Mouse (Mus musculus) MEL-GATA-1-ER (cell line): Measurements from ENCODE around the gene Icam5.
"Not testable (repeated sequence)": the region's sequence is repeated elsewhere in the genome, so short reads cannot be mapped to it uniquely, and the experiment has no call there.

Source experiments
- DNase-seq: peaks from one replicate; pipeline ENCODE4 v3.0.0-alpha.2; 2012; ENCODE audit warnings: low read depth; ENCODE audit errors: extremely low read depth

The Icam5 gene

GRCm38 (mm10) chr9:21034481-21035085, 2.7 kb downstream of the Icam5 start:
- no peak for DNase-seq

GRCm38 (mm10) chr9:21035586-21035985, 3.7 kb downstream of the Icam5 start:
- DNase-seq: no peak

DNA sequence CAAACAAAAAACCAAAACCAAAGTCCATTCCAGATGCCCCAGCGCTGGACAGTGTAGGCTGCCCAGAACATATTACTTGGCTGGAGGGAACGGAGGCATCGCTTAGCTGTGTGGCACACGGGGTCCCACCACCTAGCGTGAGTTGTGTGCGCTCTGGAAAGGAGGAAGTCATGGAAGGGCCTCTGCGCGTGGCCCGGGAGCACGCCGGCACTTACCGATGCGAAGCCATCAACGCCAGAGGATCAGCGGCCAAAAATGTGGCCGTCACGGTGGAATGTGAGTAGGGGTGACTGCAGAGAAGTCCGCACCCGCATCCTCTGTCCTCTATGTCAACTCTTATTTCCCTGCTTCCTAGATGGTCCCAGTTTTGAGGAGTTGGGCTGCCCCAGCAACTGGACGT, 4.3 kb downstream of the Icam5 start:
- no peak for DNase-seq

- no peak for DNase-seq
Observed at GRCm38 (mm10) chr9:21036666-21037065, 4.8 kb downstream of the Icam5 start.

GRCm38 (mm10) chr9:21037481-21037891, 5.6 kb downstream of the Icam5 start:
- no peak for DNase-seq

DNA sequence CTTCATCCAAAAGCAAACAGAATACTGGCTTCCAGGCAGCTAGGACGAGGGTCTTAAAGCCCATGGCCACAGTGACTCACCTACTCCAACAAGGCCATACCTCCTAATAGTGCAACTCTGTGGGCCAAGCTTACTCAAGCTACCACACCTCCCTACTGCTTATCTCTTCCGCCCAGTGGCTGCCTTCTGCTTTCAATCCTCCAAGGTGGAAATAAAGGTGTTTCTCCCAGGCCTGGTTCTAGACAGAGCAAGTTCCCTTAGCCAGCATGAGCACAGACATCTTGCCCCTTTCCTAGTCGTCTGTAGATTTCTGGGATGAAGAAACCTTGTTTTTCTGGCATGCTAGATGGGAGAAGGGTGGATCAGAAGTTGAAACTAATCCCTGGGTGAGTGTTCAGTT, 7.9 kb downstream of the Icam5 start:
- DNase-seq: peak; percentile 90

- peak; percentile 77 for DNase-seq
Observed at GRCm38 (mm10) chr9:21041308-21041707, 9.4 kb downstream of the Icam5 start.

DNA sequence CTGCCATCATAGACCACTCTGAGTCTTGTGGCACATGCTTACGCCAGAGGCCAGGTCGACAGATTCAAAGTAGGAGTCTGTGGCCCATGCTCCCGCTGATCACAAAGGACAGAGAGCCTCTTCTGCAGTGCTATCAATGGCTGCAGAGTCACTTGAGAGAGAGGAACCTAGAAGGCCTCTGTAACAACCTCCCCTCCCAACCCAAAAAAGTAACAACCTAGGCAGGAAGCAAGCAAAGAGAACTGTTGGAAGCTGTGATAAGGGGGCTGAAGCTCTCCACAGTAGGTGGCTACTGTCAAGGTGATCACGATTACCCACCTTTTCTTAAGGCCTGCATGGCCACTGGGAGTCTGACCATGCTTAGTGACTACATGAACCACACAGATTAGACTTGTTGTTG, 11.7 kb downstream of the Icam5 start:
- peak; percentile 53 for DNase-seq

GRCm38 (mm10) chr9:21044785-21045184, 12.9 kb downstream of the Icam5 start:
- not testable (repeated sequence) for DNase-seq

DNA sequence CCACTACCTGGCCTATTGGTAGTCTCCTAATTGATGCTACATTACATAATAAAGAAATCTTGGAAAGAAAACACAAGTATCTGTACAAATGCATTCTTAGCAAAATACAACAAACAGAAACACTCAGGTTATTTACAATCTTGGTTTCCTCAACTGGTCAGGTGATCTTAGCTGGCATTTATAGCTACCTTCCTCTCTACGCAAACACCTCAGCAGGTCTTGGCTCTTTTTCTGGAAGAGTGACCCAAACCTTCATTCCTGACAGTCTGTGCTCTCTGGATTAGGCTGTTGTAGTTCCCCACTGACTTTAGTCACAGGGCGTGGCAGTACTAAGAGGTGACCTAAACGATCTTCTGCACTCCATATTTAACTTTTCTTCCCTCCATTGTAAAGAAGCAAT, 13.4 kb downstream of the Icam5 start:
- DNase-seq: no peak

- peak; percentile 82 for DNase-seq
Observed at GRCm38 (mm10) chr9:21051578-21051977, 19.7 kb downstream of the Icam5 start.

DNA sequence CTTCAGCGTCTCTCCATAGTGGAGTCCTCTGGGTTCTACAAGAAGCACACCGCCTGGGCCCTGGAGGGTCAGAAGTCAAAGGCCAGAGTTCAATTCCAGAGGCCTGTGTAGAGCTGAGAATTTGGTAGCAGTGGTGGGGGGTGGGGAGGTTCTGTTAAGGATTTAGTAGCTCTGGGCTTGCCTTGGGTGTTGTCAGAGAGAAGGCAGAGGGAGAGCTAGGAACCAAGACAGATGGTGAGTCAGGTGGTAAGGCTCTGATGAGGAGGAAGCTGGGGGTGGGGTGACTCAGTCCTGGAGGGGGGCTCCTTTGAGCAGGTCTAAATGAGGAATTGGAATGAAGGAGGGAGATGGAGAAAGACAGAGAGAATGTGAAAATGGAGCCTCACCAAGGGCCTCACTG, 31.1 kb downstream of the Icam5 start:
- DNase-seq: no peak

DNA sequence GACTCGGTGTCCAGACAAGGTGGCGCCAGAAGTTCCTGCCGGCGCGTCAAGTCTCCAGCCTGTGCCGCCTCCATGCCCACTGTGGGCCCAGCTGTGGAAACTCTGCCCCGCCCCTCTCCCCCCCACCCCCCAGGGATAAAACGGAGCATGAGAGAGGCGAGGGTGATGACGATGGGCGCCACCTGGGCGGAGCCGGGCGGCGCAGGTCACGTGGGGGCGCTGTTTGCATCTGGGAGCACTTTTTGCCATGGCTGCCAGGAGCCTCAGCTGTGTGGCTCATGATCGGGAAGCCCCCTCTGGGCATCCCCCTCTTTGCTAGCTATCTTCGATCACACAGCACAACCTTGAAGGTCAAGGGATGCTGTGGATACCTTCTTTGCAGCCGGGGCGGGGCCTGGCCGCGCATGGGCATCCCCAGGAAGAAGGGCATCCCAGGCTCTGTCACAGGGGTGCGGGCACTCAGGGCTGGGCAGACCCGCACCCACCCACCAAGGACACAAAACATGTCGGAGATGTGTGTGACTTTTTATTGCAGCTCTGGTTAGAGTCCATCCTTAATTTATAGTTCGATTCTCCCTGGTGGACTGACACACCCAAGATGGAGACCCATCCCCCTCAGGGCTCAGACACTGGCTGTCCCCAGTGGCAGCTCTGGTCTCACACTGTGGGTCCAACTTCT, 35.3 kb downstream of the Icam5 start, which contains the start of gene Zglp1:
Gene Zglp1 (minus strand): TSS at position 88 of the 679 bp plus-strand sequence.
- DNase-seq: no peak

- DNase-seq: peak; percentile 21
Observed at GRCm38 (mm10) chr9:21072641-21073040, 40.8 kb downstream of the Icam5 start.

DNA sequence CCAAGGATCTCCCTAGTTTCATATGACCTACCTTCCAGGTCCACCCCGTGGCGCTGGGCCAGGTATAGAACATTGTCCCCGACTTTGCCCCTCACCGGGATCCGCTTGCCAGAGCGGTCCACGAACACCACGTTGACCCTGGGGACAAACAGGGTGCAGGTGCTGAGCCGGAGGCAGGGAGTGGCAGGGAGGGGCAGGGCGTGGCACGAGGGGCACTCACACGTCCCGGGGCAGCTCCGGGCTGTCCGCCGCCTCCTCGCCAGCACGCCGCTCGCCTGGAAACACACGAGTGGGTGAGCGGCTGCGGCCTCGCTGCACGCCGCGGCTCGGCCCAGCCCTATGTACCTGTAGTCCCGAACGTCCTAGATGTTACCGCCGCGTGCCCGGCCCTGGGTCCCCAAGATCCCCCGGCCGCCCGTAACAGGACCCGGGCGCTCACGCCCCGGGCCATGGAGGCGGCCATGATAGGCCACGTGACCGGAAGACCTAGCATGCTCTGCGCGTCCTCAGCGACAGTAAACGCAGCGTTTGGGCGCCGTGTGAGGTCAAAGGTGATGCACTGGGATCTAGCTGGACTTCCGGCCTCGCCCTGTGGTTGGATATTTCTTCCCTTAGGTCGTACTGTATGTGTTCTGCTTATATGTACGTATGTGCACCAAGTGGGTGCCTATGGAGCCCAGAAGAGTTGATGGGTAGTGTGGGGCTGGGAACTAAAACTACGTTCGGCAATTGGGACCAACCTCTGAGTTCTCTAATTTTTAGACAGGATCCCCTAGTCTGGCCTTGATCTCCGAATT, 41.4 kb downstream of the Icam5 start, which contains the start of the genes Gm49373 and Fdx1l:
Gene Gm49373 (minus strand): TSS at position 53 of the 797 bp plus-strand sequence.
Gene Fdx1l (minus strand): TSS at position 571 of the 797 bp plus-strand sequence.
- peak; percentile 82 for DNase-seq

DNA sequence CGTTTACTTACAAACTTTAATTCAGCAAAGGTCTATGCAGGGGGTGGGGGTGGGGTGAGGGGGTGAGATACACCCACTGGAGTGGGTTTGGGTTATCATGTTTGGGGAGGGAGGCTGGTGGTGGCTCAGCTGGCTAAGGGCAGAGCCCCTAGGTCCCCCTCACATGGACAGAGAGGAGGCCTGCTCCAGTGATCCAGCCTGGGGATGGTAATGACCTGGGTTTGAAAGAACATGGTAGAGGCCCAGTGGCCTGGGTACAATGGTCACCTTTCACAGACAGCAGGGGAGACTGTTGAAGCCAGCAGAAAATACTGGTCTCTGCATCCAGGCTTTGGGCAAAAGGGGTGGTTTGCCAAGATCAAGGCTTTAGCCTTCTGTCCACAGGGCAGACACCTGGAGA, 42.3 kb downstream of the Icam5 start:
- no peak for DNase-seq

DNA sequence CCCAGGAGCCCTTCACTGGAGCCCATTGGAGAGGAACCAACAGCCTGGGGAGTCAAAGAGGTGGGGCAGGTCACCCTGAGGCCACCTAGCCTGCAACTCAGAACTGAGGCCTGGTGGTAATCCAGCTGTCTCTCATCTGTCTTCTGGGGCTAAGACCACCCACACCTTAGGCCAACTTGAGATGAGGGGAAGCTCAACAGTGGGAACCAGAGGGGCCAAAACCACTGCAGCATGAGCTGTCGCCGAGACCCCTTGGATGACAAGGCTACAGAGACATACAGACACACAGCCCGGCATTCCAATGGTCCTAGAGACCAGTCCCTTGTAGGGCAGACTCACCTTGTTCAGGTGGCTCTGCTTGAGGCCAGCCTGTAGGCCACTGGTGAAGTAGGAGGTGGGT, 43.8 kb downstream of the Icam5 start:
- DNase-seq: no peak

GRCm38 (mm10) chr9:21081127-21081526, 49.3 kb downstream of the Icam5 start:
- DNase-seq: no peak

- no peak for DNase-seq
Observed at GRCm38 (mm10) chr9:21083324-21083723, 51.5 kb downstream of the Icam5 start.
